Mouse (Mus musculus) small intestine, adult 2 months (tissue): Measurements from ENCODE around the gene Stx7. TPM values are rescaled to one million over a fixed set of nuclear protein-coding genes. Genes with fewer than 3 reads are reported as not detected.
A peak's percentile ranks its signal among the peaks of the same experiment; 100 is the strongest.

Experiments used
- H3K27ac ChIP-seq: fragments of 200-500 bp; 2 replicates; pipeline ENCODE4 v1.5.1; 2012; ENCODE audit warnings: low read depth, low read length, control low read depth, inconsistent platforms; ENCODE audit not compliant: insufficient read depth
- H3K27me3 ChIP-seq: fragments of 200-500 bp; 2 replicates; pipeline ENCODE4 v1.6.1; 2012; ENCODE audit warnings: mild to moderate bottlenecking, moderate library complexity, low read length, inconsistent platforms; ENCODE audit not compliant: control insufficient read depth, insufficient read depth
- H3K36me3 ChIP-seq: fragments of 200-500 bp; 2 replicates; pipeline ENCODE4 v1.6.1; 2012; ENCODE audit warnings: mild to moderate bottlenecking, low read length, control low read depth, inconsistent platforms; ENCODE audit not compliant: control insufficient read depth, insufficient read depth
- H3K4me1 ChIP-seq: fragments of 200-500 bp; 2 replicates; pipeline ENCODE4 v1.6.1; 2012; ENCODE audit warnings: low read length, inconsistent platforms, mixed read lengths; ENCODE audit not compliant: control insufficient read depth, insufficient read depth, insufficient read length
- H3K4me3 ChIP-seq: fragments of 200-500 bp; 2 replicates; pipeline ENCODE4 v1.5.1; 2012; ENCODE audit warnings: low read depth, mild to moderate bottlenecking, control low read depth, inconsistent platforms, low read length, moderate library complexity
- CTCF ChIP-seq: fragments of 200-500 bp; IDR thresholded peaks from 2 replicates; pipeline ENCODE4 v1.5.1; 2012; ENCODE audit warnings: low read depth, mild to moderate bottlenecking, control low read depth, inconsistent platforms, low read length, moderate library complexity, mixed read lengths; ENCODE audit not compliant: insufficient replicate concordance, insufficient read length; ENCODE audit errors: extremely low read depth
- POLR2A ChIP-seq: fragments of 200-500 bp; IDR thresholded peaks from 2 replicates; pipeline ENCODE4 v1.6.1; 2012; ENCODE audit warnings: low read depth, mild to moderate bottlenecking, control low read depth, inconsistent platforms, low read length, moderate library complexity
- WGBS: fragments of 180-500 bp; shearing (Covaris S2); methylation state at CpG from one replicate; pipeline ENCODE4 v1.1.7; 2018; 5-methylcytosine and 5-hydroxymethylcytosine counted together
- polyA plus RNA-seq: library from polyadenylated mRNA; depleted of rRNA; stranded (reverse); fragments of >200 nt; gene quantifications from 2 replicates; pipeline ENCODE4 v1.2.3, GENCODE M21; 2012

Gene Stx7
- polyA plus RNA-seq, 1 experiment: 59.9 TPM

- 6% methylated on average over 9 of the region's 9 CpGs for WGBS
- peak overlapping the region; percentile 91 for H3K27ac ChIP-seq
- H3K27me3 ChIP-seq: no peaks in the 10 kb centered on the region
- no peaks in the 10 kb centered on the region for H3K36me3 ChIP-seq
- H3K4me3 ChIP-seq: peak overlapping the region; percentile 33; the same call in 1 of the 2 replicates
- peaks cover 10% of the 10 kb centered on the region; the same call in 1 of the 2 replicates for H3K4me1 ChIP-seq
- TF ChIP-seq CTCF (no peak), POLR2A (no peak)
Measured at GRCm38 (mm10) chr10:24131451-24132262, 17.4 kb upstream of the Stx7 start.

- no peak overlapping the region for H3K4me3 ChIP-seq
- no peaks in the 10 kb centered on the region for H3K36me3 ChIP-seq
- peaks cover 10% of the 10 kb centered on the region; the same call in 1 of the 2 replicates for H3K4me1 ChIP-seq
- H3K27ac ChIP-seq: peak overlapping the region; percentile 99
- 18% methylated on average over 5 of the region's 5 CpGs for WGBS
- TF ChIP-seq CTCF (no peak), POLR2A (peak; percentile 25; the same call in 1 of the 2 replicates)
- H3K27me3 ChIP-seq: no peaks in the 10 kb centered on the region
Measured at GRCm38 (mm10) chr10:24132273-24132672, 16.8 kb upstream of the Stx7 start.

- no peak overlapping the region for H3K4me3 ChIP-seq
- H3K27ac ChIP-seq: peak overlapping the region; percentile 35
- TF ChIP-seq POLR2A (no peak), CTCF (no peak)
- H3K36me3 ChIP-seq: no peaks in the 10 kb centered on the region
- H3K27me3 ChIP-seq: no peaks in the 10 kb centered on the region
- peaks cover 10% of the 10 kb centered on the region; the same call in 1 of the 2 replicates for H3K4me1 ChIP-seq
- WGBS: 9% methylated on average over 2 of the region's 2 CpGs
Measured at GRCm38 (mm10) chr10:24133132-24133531, 16.0 kb upstream of the Stx7 start.

- Histone ChIP-seq H3K27ac (0 out of 2 replicates have a peak overlapping the region, but pooled peaks have one; percentile 8), H3K36me3 (no peaks in the 10 kb centered on the region), H3K4me3 (no peak overlapping the region), H3K27me3 (no peaks in the 10 kb centered on the region), H3K4me1 (peaks cover 10% of the 10 kb centered on the region; the same call in 1 of the 2 replicates)
- WGBS: 32% methylated on average over 7 of the region's 7 CpGs
- no peak for TF ChIP-seq CTCF
- no peak for TF ChIP-seq POLR2A
Measured at GRCm38 (mm10) chr10:24134071-24134645, 14.9 kb upstream of the Stx7 start.

- no peak overlapping the region for H3K27ac ChIP-seq
- H3K4me1 ChIP-seq: peaks cover 9% of the 10 kb centered on the region
- H3K36me3 ChIP-seq: no peaks in the 10 kb centered on the region
- WGBS: 44% methylated on average over 2 of the region's 2 CpGs
- TF ChIP-seq POLR2A (no peak), CTCF (no peak)
- no peak overlapping the region for H3K4me3 ChIP-seq
- H3K27me3 ChIP-seq: no peaks in the 10 kb centered on the region
Measured at GRCm38 (mm10) chr10:24138623-24139261, 10.4 kb upstream of the Stx7 start.

GRCm38 (mm10) chr10:24142735-24143134 is 6.4 kb upstream of the Stx7 start:
- H3K27me3 ChIP-seq: no peaks in the 10 kb centered on the region
- no peak overlapping the region for H3K27ac ChIP-seq
- WGBS: 22% methylated on average over 3 of the region's 3 CpGs
- TF ChIP-seq CTCF: no peak
- no peak for TF ChIP-seq POLR2A
- no peak overlapping the region for H3K4me3 ChIP-seq
- peaks cover 2% of the 10 kb centered on the region for H3K4me1 ChIP-seq
- H3K36me3 ChIP-seq: no peaks in the 10 kb centered on the region
